9 mouse cellular contexts compared by ENCODE assay signal in the genomic region with DNA sequence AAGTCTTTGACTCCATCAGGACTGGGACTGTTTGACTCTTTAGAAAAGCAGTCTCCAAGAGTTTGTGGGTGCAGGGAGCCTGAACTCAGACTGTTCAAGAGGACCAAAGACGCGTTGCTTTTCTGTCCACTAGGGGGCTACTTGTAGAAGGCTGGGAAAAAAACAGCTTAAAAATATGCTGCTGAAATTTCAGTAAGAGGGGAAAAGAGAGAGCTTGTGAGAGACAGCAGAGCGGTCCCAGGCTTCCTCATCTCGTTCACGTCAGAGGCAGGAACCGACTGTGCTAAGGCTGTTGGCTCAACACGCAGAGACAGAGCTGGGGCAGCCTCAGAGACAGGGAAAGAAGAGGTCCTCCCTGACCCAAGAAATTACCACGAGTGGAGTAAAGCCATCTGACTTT. TPM values are rescaled to one million over a fixed set of nuclear protein-coding genes. Genes with fewer than 3 reads are reported as not detected.
A peak's percentile ranks its signal among the peaks of the same experiment; 100 is the strongest.
DNase-seq lines count a peak whose midpoint lies in the region; ATAC-seq and TF ChIP-seq lines count a peak whose summit lies in the region.
"Had no signal": no experiment of that assay in that cellular context is flagged by ENCODE, and none has a peak within 500 bp of the region (broad histone marks: within the 10 kb centered on the region; RNA-seq: fewer than 3 reads in every experiment).

Gene Tnr, plus strand, starts transcription at position 192 of the 400 bp plus-strand sequence.

- intact Hi-C loops in gastrocnemius, postnatal 36 days (cut with DNase I) = loop anchor here (5.0 kb wide), 1 partner anchor 264 kb away; no protein-coding TSS in a partner anchor

- TF ChIP-seq EP300 in stomach, postnatal 0 days (optimal IDR thresholded peaks at IDR 0.05) = no peak

- 0 out of 2 replicates have a peak within 1 kb of the TSS, but pooled peaks have one; percentile 1 for H3K9ac ChIP-seq in hindbrain, embryonic 11.5 days (ENCODE audit: low read depth, low read length)
- peak within 1 kb of the TSS; percentile 44; the same call in 1 of the 2 replicates for H3K9ac ChIP-seq in midbrain, embryonic 12.5 days (replicated peaks)
- no peak within 1 kb of the TSS for H3K9ac ChIP-seq in stomach, postnatal 0 days (ENCODE audit: low read length)
- H3K9ac ChIP-seq: liver, embryonic 15.5 days had no signal

- no peak within 1 kb of the TSS for H3K27ac ChIP-seq in hindbrain, embryonic 11.5 days (ENCODE audit: low read depth, low read length)
- no peak within 1 kb of the TSS for H3K27ac ChIP-seq in midbrain, embryonic 12.5 days (replicated peaks)
- no peak within 1 kb of the TSS for H3K27ac ChIP-seq in stomach, postnatal 0 days (replicated peaks)
- H3K27ac ChIP-seq: liver, embryonic 15.5 days had no signal

- H3K4me1 ChIP-seq in hindbrain, embryonic 11.5 days (replicated peaks; ENCODE audit: control insufficient read depth, insufficient read depth, low read length) = no peaks in the 10 kb centered on the region
- peaks cover 11% of the 10 kb centered on the region; the same call in 1 of the 2 replicates for H3K4me1 ChIP-seq in midbrain, embryonic 12.5 days
- H3K4me1 ChIP-seq in stomach, postnatal 0 days (replicated peaks; ENCODE audit: control insufficient read depth, insufficient read depth) = no peaks in the 10 kb centered on the region
- H3K4me1 ChIP-seq: liver, embryonic 15.5 days had no signal

- peak; percentile 76; the same call in 1 of the 2 replicates for ATAC-seq in hindbrain, embryonic 11.5 days (ENCODE audit: low FRiP score)
- ATAC-seq in midbrain, embryonic 12.5 days (ENCODE audit: low FRiP score, low read depth) = peak; percentile 74
- ATAC-seq in stomach, postnatal 0 days (ENCODE audit: low FRiP score, low TSS enrichment) = no peak

- DNase-seq in gastrocnemius, adult 18-20 months (ENCODE audit: low spot score) = peak; percentile 19
- no peak for DNase-seq in gastrocnemius, postnatal 36 days
- DNase-seq in adipocyte (ENCODE audit: low spot score) = peak; percentile 66
- DNase-seq in embryo, embryonic 11.5 days (ENCODE audit: low read depth, low spot score) = peak; percentile 27
- peak; percentile 76 for DNase-seq in hindbrain, embryonic 11.5 days (ENCODE audit: low spot score)
- DNase-seq in left cerebral cortex, adult 18-20 months (ENCODE audit: low spot score in 2 of 2) = peak; percentile 78 to 80
- DNase-seq in stomach, postnatal 0 days (ENCODE audit: low spot score) = peak; percentile 30

- peak within 1 kb of the TSS; percentile 25 for H3K4me3 ChIP-seq in hindbrain, embryonic 11.5 days (ENCODE audit: low read depth, low read length)
- peak within 1 kb of the TSS; percentile 32 for H3K4me3 ChIP-seq in midbrain, embryonic 12.5 days
- H3K4me3 ChIP-seq in stomach, postnatal 0 days (ENCODE audit: low read depth, low read length) = no peak within 1 kb of the TSS
- H3K4me3 ChIP-seq: liver, embryonic 15.5 days had no signal

- H3K27me3 ChIP-seq in hindbrain, embryonic 11.5 days (ENCODE audit: control insufficient read depth, insufficient read depth, low read length) = no peaks in the 10 kb centered on the region
- peaks cover 20% of the 10 kb centered on the region for H3K27me3 ChIP-seq in midbrain, embryonic 12.5 days
- H3K27me3 ChIP-seq in stomach, postnatal 0 days (ENCODE audit: control insufficient read depth, insufficient read depth, low read length) = no peaks in the 10 kb centered on the region
- H3K27me3 ChIP-seq: liver, embryonic 15.5 days had no signal

- WGBS in hindbrain, embryonic 11.5 days = 3% methylated on average over 8 of the region's 8 CpGs
- under 1% methylated on average over 8 of the region's 8 CpGs for WGBS in midbrain, embryonic 12.5 days
- WGBS in stomach, postnatal 0 days = 9% methylated on average over 8 of the region's 8 CpGs

- no peaks in the 10 kb centered on the region for H3K36me3 ChIP-seq in hindbrain, embryonic 11.5 days (ENCODE audit: control insufficient read depth, insufficient read depth, low read length)
- H3K36me3 ChIP-seq in midbrain, embryonic 12.5 days = no peaks in the 10 kb centered on the region
- H3K36me3 ChIP-seq in stomach, postnatal 0 days (ENCODE audit: control insufficient read depth, insufficient read depth, low read length) = no peaks in the 10 kb centered on the region
- H3K36me3 ChIP-seq: liver, embryonic 15.5 days had no signal

- peak within 1 kb of the TSS; percentile 49 for H3K4me2 ChIP-seq in hindbrain, embryonic 11.5 days (replicated peaks; ENCODE audit: low read depth, low read length)
- peak within 1 kb of the TSS; percentile 57 for H3K4me2 ChIP-seq in midbrain, embryonic 12.5 days (replicated peaks)
- H3K4me2 ChIP-seq in stomach, postnatal 0 days (replicated peaks; ENCODE audit: low read depth) = no peak within 1 kb of the TSS
- H3K4me2 ChIP-seq: liver, embryonic 15.5 days had no signal

- TF ChIP-seq CTCF in stomach, postnatal 0 days (IDR thresholded peaks at IDR 0.05; ENCODE audit: low read depth) = peak; percentile 69

- no peaks in the 10 kb centered on the region for H3K9me3 ChIP-seq in hindbrain, embryonic 11.5 days (ENCODE audit: control insufficient read depth, low read length)
- H3K9me3 ChIP-seq in midbrain, embryonic 12.5 days = no peaks in the 10 kb centered on the region
- H3K9me3 ChIP-seq in stomach, postnatal 0 days (ENCODE audit: control insufficient read depth, low read length) = no peaks in the 10 kb centered on the region
- H3K9me3 ChIP-seq: liver, embryonic 15.5 days had no signal

RNA-seq across cellular contexts. Expression of gene Tnr, which starts in this region (rescaled TPM):
- total RNA-seq in gastrocnemius, adult 18-20 months (2021) = not detected
- not detected for total RNA-seq in gastrocnemius, postnatal 36 days (2021)
- polyA plus RNA-seq in hindbrain, embryonic 11.5 days (2014; fragmentation: Nextera tagmentation; extraction: Ambion mirVana) = 0.32 and 0.49 TPM in 2 replicates
- total RNA-seq in left cerebral cortex, adult 18-20 months (2021) = 100 to 1,000 TPM; 117 TPM
- polyA plus RNA-seq in midbrain, embryonic 12.5 days (2016; fragmentation: Nextera tagmentation; extraction: Ambion mirVana) = 0.50 and 0.55 TPM in 2 replicates
- 0.10 and 0.30 TPM in 2 replicates for polyA plus RNA-seq in stomach, postnatal 0 days (2015; fragmentation: Nextera tagmentation; extraction: Ambion mirVana)

Comparison
In these comparisons a context has a peak if more than half of its experiments do, and no peak if none do; other contexts are left out.
1. RNA of gene Tnr (total RNA-seq): 117 TPM in left cerebral cortex, adult 18-20 months; not detected in gastrocnemius, adult 18-20 months and not detected in gastrocnemius, postnatal 36 days; every median in the first group is over 100 times any median in the second.
2. Peak in DNase-seq in gastrocnemius, adult 18-20 months; RNA of the gene not detected or under 1 TPM.
3. Peak in DNase-seq, ATAC-seq, H3K4me3 ChIP-seq, H3K9ac ChIP-seq and H3K4me2 ChIP-seq in hindbrain, embryonic 11.5 days; RNA of the gene not detected or under 1 TPM.
4. Peak in ATAC-seq, H3K4me3 ChIP-seq, H3K9ac ChIP-seq and H3K4me2 ChIP-seq in midbrain, embryonic 12.5 days; RNA of the gene not detected or under 1 TPM.
5. Peak in DNase-seq in stomach, postnatal 0 days; RNA of the gene not detected or under 1 TPM.
6. DNase-seq: peak in adipocyte (single experiment), embryo, embryonic 11.5 days (single experiment) and left cerebral cortex, adult 18-20 months (2 of 2); none in gastrocnemius, postnatal 36 days (0 of 2).